Mouse (Mus musculus): ENCODE results near the gene Lcn12. TPM values are rescaled to one million over a fixed set of nuclear protein-coding genes. Genes with fewer than 3 reads are reported as not detected.

The Lcn12 gene
- not detected in 2 replicates for polyA plus RNA-seq (2016; fragmentation: Nextera tagmentation; extraction: Ambion mirVana)

GRCm38 (mm10) chr2:25493476-25493961 lies at the start of gene Lcn12:
Gene Lcn12, minus strand, starts transcription at chr2:25493911.
- Histone ChIP-seq H3K27me3 (ENCODE audit: low read depth, poor library complexity, severe bottlenecking) (no peaks in the 10 kb centered on the region), H3K4me1 (peaks cover 7% of the 10 kb centered on the region; the same call in 1 of the 2 replicates), H3K27ac (replicated peaks) (no peak within 1 kb of the TSS), H3K9me3 (replicated peaks) (no peaks in the 10 kb centered on the region), H3K36me3 (no peaks in the 10 kb centered on the region), H3K4me3 (no peak within 1 kb of the TSS)
- no peak for DNase-seq (ENCODE audit: low spot score)
- WGBS, result 89% methylated on average over 5 of the region's 5 CpGs

- Histone ChIP-seq H3K27ac (replicated peaks) (no peak overlapping the region), H3K4me3 (no peak overlapping the region), H3K9me3 (replicated peaks) (no peaks in the 10 kb centered on the region), H3K27me3 (ENCODE audit: low read depth, poor library complexity, severe bottlenecking) (no peaks in the 10 kb centered on the region), H3K4me1 (peaks cover 26% of the 10 kb centered on the region), H3K36me3 (peaks cover 29% of the 10 kb centered on the region)
- whole genome bisulfite sequencing, result 92% methylated on average over 10 of the region's 10 CpGs
- no peak for DNase-seq (ENCODE audit: low spot score)
Observed at GRCm38 (mm10) chr2:25541644-25542367, 48.1 kb upstream of the Lcn12 start.

GRCm38 (mm10) chr2:25540541-25540948 lies 46.8 kb upstream of the Lcn12 start:
- Histone ChIP-seq H3K9me3 (replicated peaks) (no peaks in the 10 kb centered on the region), H3K27me3 (ENCODE audit: low read depth, poor library complexity, severe bottlenecking) (no peaks in the 10 kb centered on the region), H3K36me3 (peaks cover 42% of the 10 kb centered on the region), H3K4me1 (peaks cover 17% of the 10 kb centered on the region), H3K27ac (replicated peaks) (no peak overlapping the region), H3K4me3 (no peak overlapping the region)
- DNase-seq (ENCODE audit: low spot score), result no peak
- WGBS, result 97% methylated on average over 4 of the region's 4 CpGs

GRCm38 (mm10) chr2:25536531-25536930 lies 42.8 kb upstream of the Lcn12 start:
- Histone ChIP-seq H3K36me3 (peaks cover 78% of the 10 kb centered on the region), H3K4me1 (peaks cover under 1% of the 10 kb centered on the region; the same call in 1 of the 2 replicates), H3K4me3 (no peak overlapping the region), H3K9me3 (replicated peaks) (no peaks in the 10 kb centered on the region), H3K27ac (replicated peaks) (no peak overlapping the region), H3K27me3 (ENCODE audit: low read depth, poor library complexity, severe bottlenecking) (no peaks in the 10 kb centered on the region)
- no peak for DNase-seq (ENCODE audit: low spot score)
- 93% methylated on average over 8 of the region's 8 CpGs for WGBS

GRCm38 (mm10) chr2:25534866-25535182 lies 41.1 kb upstream of the Lcn12 start:
- no peaks in the 10 kb centered on the region for H3K9me3 ChIP-seq (replicated peaks)
- peaks cover 95% of the 10 kb centered on the region for H3K36me3 ChIP-seq
- H3K27ac ChIP-seq (replicated peaks), result no peak overlapping the region
- no peak overlapping the region for H3K4me3 ChIP-seq
- WGBS, result 93% methylated on average over 2 of the region's 2 CpGs
- no peaks in the 10 kb centered on the region for H3K27me3 ChIP-seq (ENCODE audit: low read depth, poor library complexity, severe bottlenecking)
- DNase-seq (ENCODE audit: low spot score), result no peak
- H3K4me1 ChIP-seq, result no peaks in the 10 kb centered on the region

- WGBS, result 89% methylated on average over 3 of the region's 3 CpGs
- no peaks in the 10 kb centered on the region for H3K27me3 ChIP-seq (ENCODE audit: low read depth, poor library complexity, severe bottlenecking)
- H3K27ac ChIP-seq (replicated peaks), result no peak overlapping the region
- no peaks in the 10 kb centered on the region for H3K4me1 ChIP-seq
- peaks cover 95% of the 10 kb centered on the region for H3K36me3 ChIP-seq
- H3K9me3 ChIP-seq (replicated peaks), result no peaks in the 10 kb centered on the region
- no peak for DNase-seq (ENCODE audit: low spot score)
- H3K4me3 ChIP-seq, result no peak overlapping the region
Observed at GRCm38 (mm10) chr2:25534178-25534865, 40.6 kb upstream of the Lcn12 start.

GRCm38 (mm10) chr2:25533707-25534106 lies 40.0 kb upstream of the Lcn12 start:
- peaks cover 98% of the 10 kb centered on the region for H3K36me3 ChIP-seq
- no peak overlapping the region for H3K27ac ChIP-seq (replicated peaks)
- no peak overlapping the region for H3K4me3 ChIP-seq
- WGBS, result 98% methylated on average over 2 of the region's 2 CpGs
- no peaks in the 10 kb centered on the region for H3K9me3 ChIP-seq (replicated peaks)
- no peaks in the 10 kb centered on the region for H3K4me1 ChIP-seq
- no peak for DNase-seq (ENCODE audit: low spot score)
- H3K27me3 ChIP-seq (ENCODE audit: low read depth, poor library complexity, severe bottlenecking), result no peaks in the 10 kb centered on the region

GRCm38 (mm10) chr2:25526510-25527302 lies 33.0 kb upstream of the Lcn12 start:
- H3K27ac ChIP-seq (replicated peaks), result no peak overlapping the region
- no peaks in the 10 kb centered on the region for H3K4me1 ChIP-seq
- no peak overlapping the region for H3K4me3 ChIP-seq
- DNase-seq (ENCODE audit: low spot score), result no peak
- no peaks in the 10 kb centered on the region for H3K9me3 ChIP-seq (replicated peaks)
- 90% methylated on average over 9 of the region's 9 CpGs for WGBS
- H3K27me3 ChIP-seq (ENCODE audit: low read depth, poor library complexity, severe bottlenecking), result no peaks in the 10 kb centered on the region
- H3K36me3 ChIP-seq, result peaks cover 98% of the 10 kb centered on the region

GRCm38 (mm10) chr2:25509912-25510311 lies 16.2 kb upstream of the Lcn12 start:
- no peak overlapping the region for H3K4me3 ChIP-seq
- no peaks in the 10 kb centered on the region for H3K27me3 ChIP-seq (ENCODE audit: low read depth, poor library complexity, severe bottlenecking)
- H3K4me1 ChIP-seq, result no peaks in the 10 kb centered on the region
- 61% methylated on average over 3 of the region's 3 CpGs for WGBS
- H3K9me3 ChIP-seq (replicated peaks), result no peaks in the 10 kb centered on the region
- H3K27ac ChIP-seq (replicated peaks), result no peak overlapping the region
- peaks cover 14% of the 10 kb centered on the region for H3K36me3 ChIP-seq
- DNase-seq (ENCODE audit: low spot score), result no peak

GRCm38 (mm10) chr2:25506964-25507363 lies 13.3 kb upstream of the Lcn12 start:
- Histone ChIP-seq H3K9me3 (replicated peaks) (no peaks in the 10 kb centered on the region), H3K36me3 (peaks cover 41% of the 10 kb centered on the region), H3K27ac (replicated peaks) (no peak overlapping the region), H3K27me3 (ENCODE audit: low read depth, poor library complexity, severe bottlenecking) (no peaks in the 10 kb centered on the region), H3K4me3 (no peak overlapping the region), H3K4me1 (peaks cover 6% of the 10 kb centered on the region)
- no peak for DNase-seq (ENCODE audit: low spot score)
- WGBS, result 39% methylated on average over 5 of the region's 5 CpGs

GRCm38 (mm10) chr2:25505860-25506259 lies 12.1 kb upstream of the Lcn12 start:
- Histone ChIP-seq H3K4me1 (peaks cover 16% of the 10 kb centered on the region), H3K36me3 (peaks cover 41% of the 10 kb centered on the region), H3K4me3 (no peak overlapping the region), H3K9me3 (replicated peaks) (no peaks in the 10 kb centered on the region), H3K27me3 (ENCODE audit: low read depth, poor library complexity, severe bottlenecking) (no peaks in the 10 kb centered on the region), H3K27ac (replicated peaks) (no peak overlapping the region)
- no peak for DNase-seq (ENCODE audit: low spot score)
- WGBS, result 93% methylated on average over 4 of the region's 4 CpGs

- WGBS, result 100% methylated on average over 1 of the region's 1 CpGs
Observed at GRCm38 (mm10) chr2:25505000-25505399, 11.3 kb upstream of the Lcn12 start.

More at GRCm38 (mm10) chr2:25505000-25505399, 11.3 kb upstream of the Lcn12 start:
- Histone ChIP-seq H3K27ac (replicated peaks) (no peak overlapping the region), H3K9me3 (replicated peaks) (no peaks in the 10 kb centered on the region), H3K4me3 (no peak overlapping the region), H3K4me1 (peaks cover 21% of the 10 kb centered on the region), H3K27me3 (ENCODE audit: low read depth, poor library complexity, severe bottlenecking) (no peaks in the 10 kb centered on the region), H3K36me3 (peaks cover 41% of the 10 kb centered on the region)
- no peak for DNase-seq (ENCODE audit: low spot score)

Measured in midbrain, embryonic 10.5 days (tissue).